Mouse (Mus musculus) liver, embryonic 11.5 days (tissue): ENCODE data around the gene Proser1. TPM values are rescaled to one million over a fixed set of nuclear protein-coding genes. Genes with fewer than 3 reads are reported as not detected.
A peak's percentile ranks its signal among the peaks of the same experiment; 100 is the strongest.

ENCODE experiments used
- ATAC-seq: fragments of 200-750 bp; cut with Nextera tagmentation; replicated peaks from 2 replicates; pipeline ENCODE4 v1.8.0; 2017; ENCODE audit warnings: moderate number of reproducible peaks, mild to moderate bottlenecking, moderate TSS enrichment, moderate library complexity; ENCODE audit not compliant: low FRiP score
- DNase-seq: peaks from one replicate; pipeline ENCODE4 v3.0.0-alpha.2; 2017; ENCODE audit warnings: low spot score
- H3K27ac ChIP-seq: fragments of 300-500 bp; sonication (generic); 2 replicates; pipeline ENCODE4 v1.5.1; 2014; ENCODE audit warnings: mild to moderate bottlenecking, low read depth, low read length, control low read depth
- H3K27me3 ChIP-seq: fragments of 300-500 bp; sonication (generic); replicated peaks from 2 replicates; pipeline ENCODE4 v1.6.1; 2014; ENCODE audit warnings: low read length, mixed read lengths; ENCODE audit not compliant: control insufficient read depth, insufficient read depth
- H3K36me3 ChIP-seq: fragments of 300-500 bp; sonication (generic); 2 replicates; pipeline ENCODE4 v1.6.1; 2014; ENCODE audit warnings: mild to moderate bottlenecking, low read length, moderate library complexity, mixed read lengths; ENCODE audit not compliant: control insufficient read depth, insufficient read depth
- H3K4me1 ChIP-seq: fragments of 300-500 bp; sonication (generic); replicated peaks from 2 replicates; pipeline ENCODE4 v1.6.1; 2014; ENCODE audit warnings: low read length, mixed read lengths; ENCODE audit not compliant: control insufficient read depth, insufficient read depth
- H3K4me2 ChIP-seq: fragments of 300-500 bp; sonication (generic); 2 replicates; pipeline ENCODE4 v1.6.1; 2014; ENCODE audit warnings: mild to moderate bottlenecking, control low read depth, moderate library complexity
- H3K4me3 ChIP-seq: fragments of 300-500 bp; sonication (generic); 2 replicates; pipeline ENCODE4 v1.5.1; 2014; ENCODE audit warnings: low read depth, low read length, control low read depth
- H3K9ac ChIP-seq: fragments of 300-500 bp; sonication (generic); 2 replicates; pipeline ENCODE4 v1.6.1; 2014; ENCODE audit warnings: low read depth, low read length, control low read depth
- H3K9me3 ChIP-seq: fragments of 300-500 bp; sonication (generic); 2 replicates; pipeline ENCODE4 v1.6.1; 2016; ENCODE audit warnings: low read length, inconsistent platforms, mixed read lengths; ENCODE audit not compliant: control insufficient read depth
- WGBS: fragments of 180-500 bp; shearing (Covaris S2); extraction: QIAGEN DNeasy Blood & Tissue Kit; methylation state at CpG from one replicate; pipeline ENCODE4 v1.1.7; 2014; 5-methylcytosine and 5-hydroxymethylcytosine counted together
- polyA plus RNA-seq: library from polyadenylated mRNA; unstranded; fragments of >200 nt; fragmentation: Nextera tagmentation; extraction: Ambion mirVana; gene quantifications from 2 replicates; pipeline ENCODE4 v1.2.1, GENCODE M21; 2014

Gene Proser1
- polyA plus RNA-seq, 1 experiment from 2014 or later: 17.9 TPM

DNA sequence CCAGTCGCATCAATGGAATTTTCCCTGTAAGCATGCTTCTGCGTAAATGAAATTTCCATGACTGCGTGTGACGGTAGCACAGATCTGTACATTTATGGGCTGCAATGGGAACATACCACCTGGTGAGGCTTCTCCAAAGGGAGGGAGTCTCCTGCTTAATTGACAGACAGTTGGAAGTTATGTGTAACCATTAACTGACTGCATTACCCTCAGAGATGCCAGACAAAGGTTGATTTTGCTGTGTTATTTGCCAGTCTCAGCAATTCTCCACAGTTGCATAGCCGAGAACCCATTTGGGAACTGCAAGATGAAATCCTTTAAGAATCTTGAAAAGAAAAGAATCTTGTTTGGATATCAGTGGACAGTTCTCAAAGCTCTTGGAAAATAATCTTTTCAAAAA, 8.6 kb downstream of the Proser1 start:
- Histone ChIP-seq H3K9ac (no peak overlapping the region), H3K27me3 (no peaks in the 10 kb centered on the region), H3K4me2 (no peak overlapping the region), H3K9me3 (no peaks in the 10 kb centered on the region), H3K4me3 (no peak overlapping the region), H3K27ac (no peak overlapping the region), H3K4me1 (peaks cover 4% of the 10 kb centered on the region; the same call in 1 of the 2 replicates), H3K36me3 (peaks cover 32% of the 10 kb centered on the region)
- ATAC-seq: no peak
- DNase-seq: no peak
- WGBS: 93% methylated on average over 5 of the region's 5 CpGs

GRCm38 (mm10) chr3:53474179-53474578, 10.7 kb downstream of the Proser1 start:
- Histone ChIP-seq H3K4me3 (no peak overlapping the region), H3K36me3 (peaks cover 47% of the 10 kb centered on the region), H3K4me1 (no peaks in the 10 kb centered on the region), H3K9me3 (no peaks in the 10 kb centered on the region), H3K9ac (no peak overlapping the region), H3K4me2 (no peak overlapping the region), H3K27ac (no peak overlapping the region), H3K27me3 (no peaks in the 10 kb centered on the region)
- no peak for DNase-seq
- 81% methylated on average over 4 of the region's 4 CpGs for WGBS
- ATAC-seq: no peak

GRCm38 (mm10) chr3:53475889-53476288, 12.4 kb downstream of the Proser1 start:
- Histone ChIP-seq H3K9ac (no peak overlapping the region), H3K27me3 (no peaks in the 10 kb centered on the region), H3K4me2 (no peak overlapping the region), H3K36me3 (peaks cover 47% of the 10 kb centered on the region), H3K9me3 (no peaks in the 10 kb centered on the region), H3K4me1 (no peaks in the 10 kb centered on the region), H3K4me3 (no peak overlapping the region), H3K27ac (no peak overlapping the region)
- no peak for DNase-seq
- WGBS: 64% methylated on average over 6 of the region's 6 CpGs
- peak; percentile 54; the same call in 1 of the 2 replicates for ATAC-seq

DNA sequence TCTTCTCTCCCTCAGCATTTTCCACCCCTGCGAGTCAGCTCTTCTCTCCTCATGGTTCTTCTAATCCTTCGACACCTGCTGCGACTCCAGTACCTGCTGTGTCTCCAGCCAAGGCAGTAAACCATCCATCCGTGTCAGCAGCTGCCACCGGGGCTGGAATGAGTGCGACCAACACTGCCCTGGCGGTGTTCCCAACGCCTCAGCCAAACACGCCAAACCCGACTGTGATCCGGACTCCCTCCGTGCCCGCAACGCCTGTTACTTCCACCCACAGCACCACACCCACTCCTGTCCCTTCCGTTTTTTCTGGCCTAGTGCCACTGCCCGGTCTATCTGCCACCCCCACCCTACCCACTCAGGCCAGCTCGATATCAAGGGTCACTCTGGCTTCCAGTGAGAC, 14.0 kb downstream of the Proser1 start:
- Histone ChIP-seq H3K9me3 (no peaks in the 10 kb centered on the region), H3K27me3 (no peaks in the 10 kb centered on the region), H3K4me2 (no peak overlapping the region), H3K36me3 (peaks cover 43% of the 10 kb centered on the region), H3K4me3 (no peak overlapping the region), H3K4me1 (no peaks in the 10 kb centered on the region), H3K9ac (no peak overlapping the region), H3K27ac (no peak overlapping the region)
- DNase-seq (no peak), ATAC-seq (no peak)
- 96% methylated on average over 17 of the region's 17 CpGs for WGBS

DNA sequence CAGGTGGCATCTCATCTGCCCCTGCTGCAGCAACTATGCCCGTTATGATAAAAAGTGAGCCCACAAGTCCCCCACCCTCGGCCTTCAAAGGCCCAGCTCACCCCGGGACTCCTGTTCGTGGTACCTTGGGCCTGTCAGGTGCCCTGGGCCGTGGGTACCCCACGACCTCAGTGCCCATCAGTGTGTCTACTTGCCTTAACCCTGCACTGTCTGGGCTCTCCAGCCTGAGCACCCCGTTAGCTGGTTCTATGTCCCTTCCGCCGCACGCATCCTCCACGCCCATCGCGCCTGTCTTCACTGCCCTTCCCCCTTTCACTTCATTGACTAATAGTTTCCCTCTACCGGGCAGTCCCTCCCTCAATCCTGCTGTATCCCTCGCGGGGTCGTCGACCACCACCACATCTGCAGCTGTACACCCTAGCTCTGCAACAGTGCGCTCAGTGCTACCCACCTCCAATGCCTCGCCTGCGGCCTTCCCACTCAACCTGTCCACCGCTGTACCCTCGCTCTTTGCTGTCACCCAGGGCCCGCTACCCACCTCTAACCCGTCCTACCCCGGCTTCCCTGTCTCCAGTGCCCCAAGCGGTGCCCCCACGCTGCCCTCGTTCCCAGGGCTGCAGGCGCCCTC, 15.1 kb downstream of the Proser1 start:
- Histone ChIP-seq H3K9me3 (no peaks in the 10 kb centered on the region), H3K27me3 (no peaks in the 10 kb centered on the region), H3K36me3 (peaks cover 41% of the 10 kb centered on the region), H3K4me2 (no peak overlapping the region), H3K4me1 (no peaks in the 10 kb centered on the region), H3K27ac (no peak overlapping the region), H3K9ac (no peak overlapping the region), H3K4me3 (no peak overlapping the region)
- 94% methylated on average over 30 of the region's 30 CpGs for WGBS
- no peak; the same call in 1 of the 2 replicates for ATAC-seq
- no peak for DNase-seq

DNA sequence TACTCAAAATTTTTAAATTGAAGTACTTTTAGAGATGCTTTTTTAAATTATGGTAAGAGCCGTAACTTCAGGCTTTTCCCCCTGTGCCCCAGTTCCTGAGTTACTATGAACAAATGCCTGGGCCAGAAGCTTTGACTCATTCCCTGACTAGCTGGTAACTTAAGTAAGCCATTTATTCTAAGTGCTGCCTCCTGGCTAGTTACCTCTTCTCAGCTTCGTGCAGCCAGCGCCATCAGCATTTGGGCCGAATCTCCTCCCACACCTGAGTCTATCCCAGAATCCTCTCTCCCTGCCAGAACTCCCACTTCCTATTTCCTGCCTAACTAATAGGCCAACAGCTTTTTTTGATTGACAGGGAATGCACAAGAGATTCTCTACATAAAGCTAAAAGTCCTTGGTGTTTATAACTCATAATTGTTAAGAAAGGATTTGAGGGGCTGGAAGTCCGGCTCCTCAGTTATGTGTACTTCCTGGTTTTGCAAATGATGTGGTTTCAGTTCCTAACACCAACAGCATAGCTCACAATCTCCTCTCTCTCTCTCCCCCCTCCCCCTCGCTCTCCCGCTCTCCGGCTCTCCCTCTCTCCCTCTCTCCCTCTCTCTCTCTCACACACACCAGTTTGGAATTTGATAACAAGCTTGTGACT, 20.1 kb downstream of the Proser1 start:
- no peak for DNase-seq
- peaks cover 15% of the 10 kb centered on the region; the same call in 1 of the 2 replicates for H3K36me3 ChIP-seq
- peaks cover 9% of the 10 kb centered on the region for H3K4me1 ChIP-seq
- WGBS: 73% methylated on average over 8 of the region's 8 CpGs
- no peaks in the 10 kb centered on the region for H3K9me3 ChIP-seq
- H3K9ac ChIP-seq: no peak overlapping the region
- no peak overlapping the region for H3K4me2 ChIP-seq
- no peak overlapping the region for H3K4me3 ChIP-seq
- no peak overlapping the region for H3K27ac ChIP-seq
- ATAC-seq: no peak
- no peaks in the 10 kb centered on the region for H3K27me3 ChIP-seq

DNA sequence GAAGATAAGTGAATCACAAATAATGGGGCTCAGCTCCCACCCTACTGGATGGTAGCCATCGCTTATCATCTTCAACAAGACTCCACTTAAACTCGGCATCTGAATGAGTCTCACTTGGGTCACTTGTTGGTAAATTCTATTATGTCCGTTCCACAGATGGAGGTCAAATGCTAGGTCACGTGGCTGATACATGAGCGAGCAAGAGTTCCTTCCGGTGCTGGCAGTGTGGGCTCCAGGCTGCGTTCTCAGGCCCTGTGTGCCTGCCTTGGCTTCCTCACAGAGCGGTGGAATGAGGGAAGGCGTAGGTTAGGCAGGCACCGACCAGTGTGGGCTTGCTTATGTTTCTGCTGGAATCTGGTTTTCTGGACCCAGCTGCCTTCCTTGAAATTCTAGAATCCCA, 23.1 kb downstream of the Proser1 start:
- WGBS: 73% methylated on average over 10 of the region's 10 CpGs
- Histone ChIP-seq H3K27me3 (no peaks in the 10 kb centered on the region), H3K27ac (no peak overlapping the region), H3K4me3 (no peak overlapping the region), H3K36me3 (peaks cover 3% of the 10 kb centered on the region; the same call in 1 of the 2 replicates), H3K9ac (no peak overlapping the region), H3K4me1 (peaks cover 9% of the 10 kb centered on the region), H3K9me3 (no peaks in the 10 kb centered on the region), H3K4me2 (no peak overlapping the region)
- ATAC-seq: no peak
- no peak for DNase-seq

DNA sequence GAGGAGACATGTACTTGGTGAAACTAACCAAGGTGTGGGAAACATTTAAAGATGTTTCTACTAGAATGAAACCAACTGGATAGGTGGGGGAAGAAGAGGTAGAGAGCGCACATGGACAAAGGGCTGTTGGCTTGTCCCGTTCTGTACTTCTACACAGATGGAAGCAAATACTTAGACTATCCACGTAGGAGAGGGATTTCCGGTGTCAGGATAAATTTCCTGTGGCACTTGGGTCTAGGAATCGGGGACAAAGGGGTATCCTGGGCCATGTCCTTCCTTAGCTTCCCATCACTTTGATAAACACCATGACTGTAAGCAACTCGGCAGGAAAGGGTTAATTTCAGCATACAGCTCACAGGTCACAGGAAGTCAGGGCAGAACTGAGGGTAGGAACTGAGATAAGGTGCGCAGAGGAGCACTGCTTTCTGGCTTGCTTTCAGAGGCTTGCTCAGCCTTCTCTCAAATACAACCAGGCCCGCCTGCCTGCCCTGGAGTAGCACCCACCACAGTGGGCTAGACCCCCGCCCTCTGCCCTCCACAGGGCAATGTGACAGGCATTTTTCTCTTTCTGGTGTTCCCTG, 23.6 kb downstream of the Proser1 start:
- H3K27ac ChIP-seq: peak overlapping the region; percentile 50; the same call in 1 of the 2 replicates
- ATAC-seq (peak; percentile 58; the same call in 1 of the 2 replicates), DNase-seq (no peak)
- WGBS: 30% methylated on average over 9 of the region's 9 CpGs
- no peaks in the 10 kb centered on the region for H3K27me3 ChIP-seq
- peak overlapping the region; percentile 27; the same call in 1 of the 2 replicates for H3K4me2 ChIP-seq
- no peaks in the 10 kb centered on the region for H3K9me3 ChIP-seq
- H3K9ac ChIP-seq: no peak overlapping the region
- peaks cover 9% of the 10 kb centered on the region for H3K4me1 ChIP-seq
- H3K36me3 ChIP-seq: no peaks in the 10 kb centered on the region; the same call in 1 of the 2 replicates
- no peak overlapping the region for H3K4me3 ChIP-seq
